Mouse (Mus musculus): ENCODE data around the gene Ermp1. TPM values are rescaled to one million over a fixed set of nuclear protein-coding genes. Genes with fewer than 3 reads are reported as not detected.
A peak's percentile ranks its signal among the peaks of the same experiment; 100 is the strongest.

The Ermp1 gene
- total RNA-seq (2015; ENCODE audit: low replicate concordance): 10.0 and 14.4 TPM in 2 replicates
- total RNA-seq (2017; ENCODE audit: low replicate concordance): 8.4 and 12.0 TPM in 2 replicates

GRCm38 (mm10) chr19:29647651-29648549 is at the start of gene Ermp1:
Gene Ermp1, minus strand, starts transcription at chr19:29648415.
- peak; percentile 96 for ATAC-seq (replicated peaks; ENCODE audit: low FRiP score, poor library complexity, severe bottlenecking)

GRCm38 (mm10) chr19:29697245-29697874 is 49.1 kb upstream of the Ermp1 start, which contains the start of gene Mlana:
Gene Mlana, plus strand, starts transcription at chr19:29697824.
- ATAC-seq (replicated peaks; ENCODE audit: low FRiP score, poor library complexity, severe bottlenecking): no peak

- no peak for ATAC-seq (replicated peaks; ENCODE audit: low FRiP score, poor library complexity, severe bottlenecking)
Observed at GRCm38 (mm10) chr19:29696840-29697239, 48.6 kb upstream of the Ermp1 start.

- no peak for ATAC-seq (replicated peaks; ENCODE audit: low FRiP score, poor library complexity, severe bottlenecking)
Observed at GRCm38 (mm10) chr19:29696309-29696708, 48.1 kb upstream of the Ermp1 start.

GRCm38 (mm10) chr19:29695071-29695470 is 46.9 kb upstream of the Ermp1 start:
- no peak for ATAC-seq (replicated peaks; ENCODE audit: low FRiP score, poor library complexity, severe bottlenecking)

GRCm38 (mm10) chr19:29683844-29684540 is 35.8 kb upstream of the Ermp1 start:
- peak; percentile 82 for ATAC-seq (replicated peaks; ENCODE audit: low FRiP score, poor library complexity, severe bottlenecking)

- no peak for ATAC-seq (replicated peaks; ENCODE audit: low FRiP score, poor library complexity, severe bottlenecking)
Observed at GRCm38 (mm10) chr19:29680182-29681152, 32.3 kb upstream of the Ermp1 start.

GRCm38 (mm10) chr19:29678181-29678778 is 30.1 kb upstream of the Ermp1 start:
- ATAC-seq (replicated peaks; ENCODE audit: low FRiP score, poor library complexity, severe bottlenecking): no peak

GRCm38 (mm10) chr19:29676479-29677193 is 28.4 kb upstream of the Ermp1 start:
- no peak for ATAC-seq (replicated peaks; ENCODE audit: low FRiP score, poor library complexity, severe bottlenecking)

- ATAC-seq (replicated peaks; ENCODE audit: low FRiP score, poor library complexity, severe bottlenecking): no peak
Observed at GRCm38 (mm10) chr19:29675562-29676078, 27.4 kb upstream of the Ermp1 start.

GRCm38 (mm10) chr19:29674946-29675345 is 26.7 kb upstream of the Ermp1 start:
- ATAC-seq (replicated peaks; ENCODE audit: low FRiP score, poor library complexity, severe bottlenecking): no peak

- ATAC-seq (replicated peaks; ENCODE audit: low FRiP score, poor library complexity, severe bottlenecking): no peak
Observed at GRCm38 (mm10) chr19:29672660-29673059, 24.4 kb upstream of the Ermp1 start.

GRCm38 (mm10) chr19:29671160-29671559 is 22.9 kb upstream of the Ermp1 start:
- ATAC-seq (replicated peaks; ENCODE audit: low FRiP score, poor library complexity, severe bottlenecking): no peak

- no peak for ATAC-seq (replicated peaks; ENCODE audit: low FRiP score, poor library complexity, severe bottlenecking)
Observed at GRCm38 (mm10) chr19:29670247-29670646, 22.0 kb upstream of the Ermp1 start.

- ATAC-seq (replicated peaks; ENCODE audit: low FRiP score, poor library complexity, severe bottlenecking): no peak
Observed at GRCm38 (mm10) chr19:29668135-29668534, 19.9 kb upstream of the Ermp1 start.

- ATAC-seq (replicated peaks; ENCODE audit: low FRiP score, poor library complexity, severe bottlenecking): no peak
Observed at GRCm38 (mm10) chr19:29666965-29667594, 18.9 kb upstream of the Ermp1 start.

- no peak for ATAC-seq (replicated peaks; ENCODE audit: low FRiP score, poor library complexity, severe bottlenecking)
Observed at GRCm38 (mm10) chr19:29666164-29666563, 17.9 kb upstream of the Ermp1 start.

Data from erythroblast, adult 5-6 weeks (primary cell).